Mouse (Mus musculus): Measurements from ENCODE around the gene Cpsf4. TPM values are rescaled to one million over a fixed set of nuclear protein-coding genes. Genes with fewer than 3 reads are reported as not detected.
A peak's percentile ranks its signal among the peaks of the same experiment; 100 is the strongest.

Cpsf4 gene
- polyA plus RNA-seq, 1 experiment from 2014 or later, result 56.2 TPM

GRCm38 (mm10) chr5:145230641-145231040 is 63.6 kb downstream of the Cpsf4 start:
- WGBS, result 86% methylated on average over 4 of the region's 4 CpGs
- H3K9ac ChIP-seq, result no peak overlapping the region; the same call in 1 of the 2 replicates
- no peaks in the 10 kb centered on the region for H3K9me3 ChIP-seq
- no peak overlapping the region for H3K27ac ChIP-seq
- ATAC-seq (ENCODE audit: borderline replicate concordance, extremely low read depth, low FRiP score, low TSS enrichment), result no peak
- H3K27me3 ChIP-seq, result no peaks in the 10 kb centered on the region
- peak overlapping the region; percentile 95 for H3K4me3 ChIP-seq
- peak overlapping the region; percentile 76 for H3K4me2 ChIP-seq
- H3K4me1 ChIP-seq, result peaks cover 16% of the 10 kb centered on the region
- peaks cover 22% of the 10 kb centered on the region for H3K36me3 ChIP-seq

GRCm38 (mm10) chr5:145231367-145231871 is 64.4 kb downstream of the Cpsf4 start, which contains the start of gene Zfp655:
Gene Zfp655, plus strand, starts transcription at chr5:145231715.
- Histone ChIP-seq H3K4me2 (peak within 1 kb of the TSS; percentile 76), H3K4me3 (peak within 1 kb of the TSS; percentile 95), H3K36me3 (peaks cover 29% of the 10 kb centered on the region), H3K27me3 (no peaks in the 10 kb centered on the region), H3K9ac (peak within 1 kb of the TSS; percentile 98), H3K4me1 (peaks cover 16% of the 10 kb centered on the region), H3K9me3 (no peaks in the 10 kb centered on the region), H3K27ac (peak within 1 kb of the TSS; percentile 76)
- under 1% methylated on average over 42 of the region's 42 CpGs for WGBS
- ATAC-seq (ENCODE audit: borderline replicate concordance, extremely low read depth, low FRiP score, low TSS enrichment), result peak; percentile 98

Other genes with a start within 250 kb of the Cpsf4 start
- gene Smurf1, start 201.4 kb upstream of the Cpsf4 start, polyA plus RNA-seq (2015; fragmentation: Nextera tagmentation; extraction: Ambion mirVana), result 18.5 and 20.2 TPM in 2 replicates
- not detected in 2 replicates for gene Gm4871, start 134.5 kb upstream of the Cpsf4 start, polyA plus RNA-seq (2015; fragmentation: Nextera tagmentation; extraction: Ambion mirVana)
- gene 1700018F24Rik, start 124.2 kb upstream of the Cpsf4 start, polyA plus RNA-seq (2015; fragmentation: Nextera tagmentation; extraction: Ambion mirVana), result 0.14 TPM in 1 of 2 replicates, not detected in the other
- gene Arpc1a, start 83.4 kb upstream of the Cpsf4 start, polyA plus RNA-seq (2015; fragmentation: Nextera tagmentation; extraction: Ambion mirVana), result 146 and 150 TPM in 2 replicates
- gene Kpna7, start 83.2 kb upstream of the Cpsf4 start, polyA plus RNA-seq (2015; fragmentation: Nextera tagmentation; extraction: Ambion mirVana), result not detected in 2 replicates
- 359 and 378 TPM in 2 replicates for gene Arpc1b, start 53.0 kb upstream of the Cpsf4 start, polyA plus RNA-seq (2015; fragmentation: Nextera tagmentation; extraction: Ambion mirVana)
- 79.2 and 81.1 TPM in 2 replicates for gene Pdap1, start 27.0 kb upstream of the Cpsf4 start, polyA plus RNA-seq (2015; fragmentation: Nextera tagmentation; extraction: Ambion mirVana)
- gene Bud31, start 26.9 kb upstream of the Cpsf4 start, polyA plus RNA-seq (2015; fragmentation: Nextera tagmentation; extraction: Ambion mirVana), result 187 and 190 TPM in 2 replicates
- gene Ptcd1, start 105 bp upstream of the Cpsf4 start, polyA plus RNA-seq (2015; fragmentation: Nextera tagmentation; extraction: Ambion mirVana), result 15.6 and 16.9 TPM in 2 replicates
- 691 and 724 TPM in 2 replicates for gene Atp5j2, start 24.8 kb downstream of the Cpsf4 start, polyA plus RNA-seq (2015; fragmentation: Nextera tagmentation; extraction: Ambion mirVana)
- gene Zkscan14, start 34.7 kb downstream of the Cpsf4 start, polyA plus RNA-seq (2015; fragmentation: Nextera tagmentation; extraction: Ambion mirVana), result 7.6 and 9.8 TPM in 2 replicates
- gene Zkscan5, start 37.3 kb downstream of the Cpsf4 start, polyA plus RNA-seq (2015; fragmentation: Nextera tagmentation; extraction: Ambion mirVana), result 12.4 and 14.1 TPM in 2 replicates
- gene Zfp655, start 64.5 kb downstream of the Cpsf4 start, polyA plus RNA-seq (2015; fragmentation: Nextera tagmentation; extraction: Ambion mirVana), result 30.3 and 32.2 TPM in 2 replicates
- 0.47 and 0.58 TPM in 2 replicates for gene Zscan25, start 113.3 kb downstream of the Cpsf4 start, polyA plus RNA-seq (2015; fragmentation: Nextera tagmentation; extraction: Ambion mirVana)
- not detected in 2 replicates for gene Cyp3a57, start 178.1 kb downstream of the Cpsf4 start, polyA plus RNA-seq (2015; fragmentation: Nextera tagmentation; extraction: Ambion mirVana)